Mouse (Mus musculus) heart, adult 2 months (tissue): ENCODE measurements at regions not wholly inside any gene's neighbourhood (a gene's known extent, or its start where the extent isn't known, plus 50 kb on each side); places are given as distances from the start of the nearest gene placed in this dataset.

ENCODE experiments used
- DNase-seq, 2 experiments: peaks; one replicate each; pipeline ENCODE4 v3.0.0; 2021
- H3K27ac ChIP-seq: fragments of 200-600 bp; 2 replicates; pipeline ENCODE4 v1.8.1; 2022
- H3K27me3 ChIP-seq: fragments of 200-500 bp; 2 replicates; pipeline ENCODE4 v1.6.1; 2012; ENCODE audit warnings: mild to moderate bottlenecking, low read length, inconsistent platforms, mixed read lengths; ENCODE audit not compliant: control insufficient read depth, insufficient read depth
- H3K36me3 ChIP-seq: fragments of 200-500 bp; 2 replicates; pipeline ENCODE4 v1.6.1; 2012; ENCODE audit warnings: low read length, inconsistent platforms; ENCODE audit not compliant: control insufficient read depth, insufficient read depth
- H3K4me1 ChIP-seq: fragments of 200-500 bp; 2 replicates; pipeline ENCODE4 v1.6.1; 2011; ENCODE audit warnings: low read length; ENCODE audit not compliant: control insufficient read depth, insufficient read depth
- H3K4me3 ChIP-seq: fragments of 200-600 bp; 2 replicates; pipeline ENCODE4 v1.8.1; 2022
- H3K79me2 ChIP-seq: fragments of 200-500 bp; replicated peaks from 2 replicates; pipeline ENCODE4 v1.6.1; 2012; ENCODE audit warnings: mild to moderate bottlenecking, inconsistent platforms, low read length, moderate library complexity, mixed read lengths; ENCODE audit not compliant: control insufficient read depth, insufficient read depth
- H3K9ac ChIP-seq: fragments of 200-500 bp; 2 replicates; pipeline ENCODE4 v1.6.1; 2012; ENCODE audit warnings: low read depth, mild to moderate bottlenecking, control low read depth, inconsistent platforms, low read length, mixed read lengths
- CTCF ChIP-seq: fragments of 200-600 bp; IDR thresholded peaks from 2 replicates; pipeline ENCODE4 v1.8.1; 2022; ENCODE audit warnings: antibody characterized with exemption, mild to moderate bottlenecking, moderate library complexity
- EP300 ChIP-seq: fragments of 200-500 bp; IDR thresholded peaks from 2 replicates; pipeline ENCODE4 v1.6.1; 2011; ENCODE audit warnings: low read depth, low read length, control low read depth; ENCODE audit not compliant: insufficient read depth
- POLR2A ChIP-seq: fragments of 200-500 bp; IDR thresholded peaks from 2 replicates; pipeline ENCODE4 v1.6.1; 2011; ENCODE audit warnings: mild to moderate bottlenecking, low read depth, low read length, control low read depth; ENCODE audit not compliant: insufficient read depth
- WGBS: fragments of 180-500 bp; shearing (Covaris S2); methylation state at CpG from one replicate; pipeline ENCODE4 v1.1.7; 2018; 5-methylcytosine and 5-hydroxymethylcytosine counted together
- intact Hi-C: fragments of 180-260 bp; cut with DNase I; formaldehyde crosslinking; loops from one replicate; pipeline ENCODE4 v1.15.1; 2025

DNA sequence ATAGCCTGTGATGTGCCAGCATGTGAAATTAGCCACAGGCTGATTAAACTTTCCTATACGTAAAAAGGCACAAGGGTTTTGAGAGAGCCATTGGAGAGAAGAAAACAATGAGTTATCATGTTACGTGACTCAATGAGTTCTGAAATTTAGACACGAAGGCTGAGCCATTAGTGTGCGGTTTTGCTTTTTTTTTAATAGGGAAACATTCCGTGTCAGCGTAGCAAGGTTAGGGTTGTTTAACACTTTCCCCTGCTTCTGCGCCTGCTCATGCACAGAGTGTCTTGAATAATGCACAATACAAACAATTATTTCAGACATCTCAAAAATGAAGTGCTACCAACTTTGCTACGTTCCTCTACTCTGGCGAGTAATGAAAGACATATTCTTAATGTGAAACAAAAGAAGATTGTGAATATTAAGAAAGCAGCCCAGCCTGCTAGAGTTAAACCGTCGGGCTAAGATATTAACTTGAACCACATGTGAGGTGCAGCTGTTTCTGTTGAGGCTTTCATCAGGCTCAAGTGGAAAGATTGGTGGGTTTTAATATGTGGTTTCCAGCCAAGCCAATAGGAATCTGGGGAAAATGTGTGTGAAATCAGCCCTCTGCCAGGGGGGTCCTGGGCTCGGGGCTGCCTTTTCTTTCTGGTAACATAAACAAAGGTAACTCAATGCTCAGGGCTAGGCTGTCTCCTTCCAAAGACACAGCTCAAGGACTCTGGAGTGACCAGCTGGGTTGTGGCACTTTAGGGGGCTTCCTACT lies 287.2 kb downstream of the Slc4a3 start:
- no peaks in the 10 kb centered on the region for H3K36me3 ChIP-seq
- H3K9ac ChIP-seq = no peak overlapping the region
- H3K4me1 ChIP-seq = no peaks in the 10 kb centered on the region
- DNase-seq = no peak
- H3K79me2 ChIP-seq = no peaks in the 10 kb centered on the region
- no peak overlapping the region for H3K4me3 ChIP-seq
- H3K27me3 ChIP-seq = no peaks in the 10 kb centered on the region
- intact Hi-C loops = no loop called here
- TF ChIP-seq CTCF = no peak
- TF ChIP-seq POLR2A = no peak
- TF ChIP-seq EP300 = no peak
- H3K27ac ChIP-seq = no peak overlapping the region
- WGBS = 63% methylated on average over 12 of the region's 12 CpGs

- 67% methylated on average over 3 of the region's 3 CpGs for WGBS
- Histone ChIP-seq H3K4me1 (no peaks in the 10 kb centered on the region), H3K27me3 (no peaks in the 10 kb centered on the region), H3K9ac (no peak overlapping the region), H3K4me3 (no peak overlapping the region), H3K79me2 (no peaks in the 10 kb centered on the region), H3K27ac (no peak overlapping the region), H3K36me3 (no peaks in the 10 kb centered on the region)
- intact Hi-C loops = no loop called here
- TF ChIP-seq EP300 (no peak), CTCF (no peak), POLR2A (no peak)
- no peak for DNase-seq
These were observed 288.3 kb downstream of the Slc4a3 start for GRCm38 (mm10) chr1:75834361-75834760.

DNA sequence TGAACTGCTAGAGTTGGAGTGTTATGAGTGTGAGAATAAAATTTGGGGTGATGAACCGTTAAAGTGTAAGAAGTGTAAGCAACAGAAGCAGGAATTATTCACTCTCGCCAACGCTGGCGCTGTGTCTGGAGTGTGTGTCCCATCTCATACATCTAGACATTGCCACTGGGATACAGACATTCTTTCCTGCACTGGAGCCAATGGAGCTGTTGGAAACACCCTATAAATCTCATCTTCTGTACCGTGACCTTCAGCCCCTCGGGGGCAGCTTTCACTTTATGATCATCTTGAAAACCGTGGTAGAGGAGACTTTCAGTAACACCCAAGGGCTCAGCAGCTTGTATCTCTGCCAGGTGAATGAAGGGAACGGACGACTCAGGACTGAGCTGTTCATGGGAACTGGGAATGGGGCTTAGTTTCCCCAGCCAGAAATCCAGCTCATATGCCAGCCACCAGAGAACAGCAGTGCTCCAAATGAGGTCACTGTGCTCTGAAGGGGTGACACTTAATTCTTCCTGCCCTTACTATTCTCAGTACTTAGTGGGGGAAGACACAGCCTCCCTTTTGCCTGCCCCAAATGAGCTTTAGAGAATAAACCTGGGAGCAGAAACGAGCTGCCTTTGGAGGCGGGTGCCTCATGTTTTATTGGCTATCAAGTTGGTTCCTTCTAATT lies 293.6 kb downstream of the Slc4a3 start:
- H3K4me3 ChIP-seq = no peak overlapping the region
- H3K4me1 ChIP-seq = no peaks in the 10 kb centered on the region
- H3K27me3 ChIP-seq = no peaks in the 10 kb centered on the region
- WGBS = 83% methylated on average over 11 of the region's 11 CpGs
- no peak overlapping the region for H3K9ac ChIP-seq
- H3K36me3 ChIP-seq = no peaks in the 10 kb centered on the region
- TF ChIP-seq POLR2A (no peak), EP300 (no peak), CTCF (no peak)
- intact Hi-C loops = no loop called here
- no peaks in the 10 kb centered on the region for H3K79me2 ChIP-seq
- H3K27ac ChIP-seq = no peak overlapping the region
- no peak for DNase-seq

- Histone ChIP-seq H3K4me3 (no peak overlapping the region), H3K36me3 (no peaks in the 10 kb centered on the region), H3K79me2 (no peaks in the 10 kb centered on the region), H3K4me1 (no peaks in the 10 kb centered on the region), H3K9ac (no peak overlapping the region), H3K27me3 (no peaks in the 10 kb centered on the region), H3K27ac (no peak overlapping the region)
- no peak for DNase-seq
- 47% methylated on average over 4 of the region's 4 CpGs for WGBS
- intact Hi-C loops = no loop called here
- TF ChIP-seq EP300 (no peak), CTCF (no peak), POLR2A (no peak)
These were observed 296.3 kb downstream of the Slc4a3 start for GRCm38 (mm10) chr1:75842396-75842795.

DNA sequence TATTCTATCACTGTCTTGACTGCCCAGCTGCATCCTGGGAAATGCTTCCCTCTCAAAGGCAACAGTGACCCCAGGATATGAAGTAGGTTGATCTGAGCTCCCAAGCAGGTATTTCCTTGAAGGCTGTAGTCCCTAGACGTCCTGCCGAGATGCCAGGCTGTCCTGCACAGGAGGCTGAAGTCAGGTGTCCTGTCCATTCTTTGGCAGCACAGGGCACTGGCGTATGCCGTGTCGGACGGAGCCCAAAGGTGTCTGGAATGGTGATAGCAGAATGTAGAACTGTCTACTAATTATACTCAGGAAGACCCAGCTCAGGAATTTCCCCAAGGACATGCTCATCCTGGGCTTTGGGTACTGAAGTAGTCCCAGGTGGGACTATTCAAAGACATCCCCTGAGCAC lies 297.3 kb downstream of the Slc4a3 start:
- no peak overlapping the region for H3K27ac ChIP-seq
- H3K27me3 ChIP-seq = no peaks in the 10 kb centered on the region
- 88% methylated on average over 6 of the region's 6 CpGs for WGBS
- TF ChIP-seq CTCF (no peak), POLR2A (no peak)
- no peak overlapping the region for H3K9ac ChIP-seq
- intact Hi-C loops = no loop called here
- no peak for DNase-seq
- no peaks in the 10 kb centered on the region for H3K36me3 ChIP-seq
- no peak overlapping the region for H3K4me3 ChIP-seq
- H3K79me2 ChIP-seq = no peaks in the 10 kb centered on the region
- no peaks in the 10 kb centered on the region for H3K4me1 ChIP-seq

DNA sequence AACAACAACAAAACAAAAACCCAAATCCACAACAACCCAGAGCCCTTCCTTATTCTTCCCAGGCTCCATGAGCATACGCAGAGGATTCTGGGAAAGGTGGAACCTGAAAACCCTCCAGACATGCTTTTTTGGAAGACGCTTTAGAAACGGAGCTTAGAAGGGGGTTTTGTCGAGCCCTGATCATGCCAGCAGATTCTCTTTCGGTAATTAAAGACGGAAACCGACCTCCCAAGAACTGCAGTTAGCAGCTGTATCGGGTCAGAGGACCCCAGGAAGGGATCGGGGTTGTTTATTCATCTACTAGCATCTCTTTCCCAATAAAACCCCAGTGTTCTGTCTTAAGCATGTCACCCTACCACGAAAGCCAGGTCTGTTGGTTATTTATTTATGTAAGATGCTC lies 298.1 kb downstream of the Slc4a3 start:
- TF ChIP-seq POLR2A (no peak), EP300 (no peak), CTCF (no peak)

More for the DNA sequence above, 298.1 kb downstream of the Slc4a3 start:
- intact Hi-C loops = no loop called here
- H3K27me3 ChIP-seq = no peaks in the 10 kb centered on the region
- DNase-seq = no peak
- no peak overlapping the region for H3K4me3 ChIP-seq
- no peaks in the 10 kb centered on the region for H3K4me1 ChIP-seq
- H3K79me2 ChIP-seq = no peaks in the 10 kb centered on the region
- no peak overlapping the region for H3K9ac ChIP-seq
- 89% methylated on average over 10 of the region's 10 CpGs for WGBS
- H3K36me3 ChIP-seq = no peaks in the 10 kb centered on the region
- no peak overlapping the region for H3K27ac ChIP-seq
